In the genomic region with DNA sequence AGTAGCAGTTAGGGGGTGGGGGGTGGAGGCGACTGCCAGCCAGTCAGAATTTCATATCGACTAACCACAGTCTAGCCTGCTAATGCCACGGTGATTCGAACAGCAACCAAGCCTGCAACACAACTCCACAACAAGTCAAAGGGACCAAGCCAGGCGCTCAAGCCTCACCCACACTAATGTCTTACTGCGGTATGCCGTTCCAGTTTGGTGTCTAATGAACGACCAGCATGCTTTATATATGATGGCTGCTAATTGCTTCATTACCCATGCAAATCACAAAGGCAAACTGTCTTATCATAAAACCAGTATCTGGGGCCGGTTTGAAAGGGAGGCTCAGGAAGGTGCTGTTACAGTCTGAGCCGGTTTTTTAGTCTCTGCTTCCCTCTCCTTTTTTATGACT, we compare ENCODE assay signal across 19 mouse cellular contexts.
DNase-seq lines count a peak whose midpoint lies in the region; ATAC-seq and TF ChIP-seq lines count a peak whose summit lies in the region.
"Had no signal": no experiment of that assay in that cellular context is flagged by ENCODE, and none has a peak within 500 bp of the region (broad histone marks: within the 10 kb centered on the region; RNA-seq: fewer than 3 reads in every experiment).

No protein-coding gene starts in this region.

- H3K9ac ChIP-seq in hindbrain, postnatal 0 days (replicated peaks; ENCODE audit: low read length), result no peak overlapping the region
- H3K9ac ChIP-seq in hindbrain, embryonic 13.5 days, result no peak overlapping the region
- no peak overlapping the region for H3K9ac ChIP-seq in midbrain, embryonic 12.5 days (replicated peaks)
- no peak overlapping the region for H3K9ac ChIP-seq in midbrain, postnatal 0 days (replicated peaks; ENCODE audit: low read length, poor library complexity, severe bottlenecking)
- no peak overlapping the region for H3K9ac ChIP-seq in intestine, embryonic 14.5 days (ENCODE audit: low read length)
- H3K9ac ChIP-seq in limb, embryonic 13.5 days, result no peak overlapping the region
- H3K9ac ChIP-seq: embryonic facial prominence, embryonic 15.5 days; liver, embryonic 13.5 days; lung, embryonic 15.5 days had no signal

- H3K9me3 ChIP-seq in hindbrain, postnatal 0 days (ENCODE audit: low read length), result no peaks in the 10 kb centered on the region
- no peaks in the 10 kb centered on the region for H3K9me3 ChIP-seq in hindbrain, embryonic 13.5 days
- H3K9me3 ChIP-seq in midbrain, embryonic 12.5 days, result no peaks in the 10 kb centered on the region
- no peaks in the 10 kb centered on the region for H3K9me3 ChIP-seq in midbrain, postnatal 0 days (ENCODE audit: low read length)
- H3K9me3 ChIP-seq in intestine, embryonic 14.5 days (ENCODE audit: control insufficient read depth, low read length), result no peaks in the 10 kb centered on the region
- H3K9me3 ChIP-seq in limb, embryonic 13.5 days, result no peaks in the 10 kb centered on the region
- H3K9me3 ChIP-seq: embryonic facial prominence, embryonic 15.5 days; heart, embryonic 10.5 days; liver, embryonic 13.5 days; lung, embryonic 15.5 days had no signal

- H3K4me2 ChIP-seq in hindbrain, postnatal 0 days (ENCODE audit: low read depth, low read length), result no peak overlapping the region
- H3K4me2 ChIP-seq in hindbrain, embryonic 13.5 days, result no peak overlapping the region
- no peak overlapping the region for H3K4me2 ChIP-seq in midbrain, embryonic 12.5 days (replicated peaks)
- H3K4me2 ChIP-seq in midbrain, postnatal 0 days (ENCODE audit: low read depth, low read length, poor library complexity, severe bottlenecking), result no peak overlapping the region
- peak overlapping the region; percentile 25 for H3K4me2 ChIP-seq in intestine, embryonic 14.5 days (ENCODE audit: low read length)
- 0 out of 2 replicates have a peak overlapping the region, but pooled peaks have one; percentile 5 for H3K4me2 ChIP-seq in limb, embryonic 13.5 days (replicated peaks)
- H3K4me2 ChIP-seq: embryonic facial prominence, embryonic 15.5 days; liver, embryonic 13.5 days; lung, embryonic 15.5 days had no signal

- no peak for TF ChIP-seq CTCF in hindbrain, postnatal 0 days (IDR thresholded peaks at IDR 0.05; ENCODE audit: low read depth)
- no peak for TF ChIP-seq CTCF in midbrain, postnatal 0 days (IDR thresholded peaks at IDR 0.05)

- H3K36me3 ChIP-seq in hindbrain, postnatal 0 days (ENCODE audit: insufficient read depth, low read length), result no peaks in the 10 kb centered on the region
- no peaks in the 10 kb centered on the region for H3K36me3 ChIP-seq in hindbrain, embryonic 13.5 days
- no peaks in the 10 kb centered on the region for H3K36me3 ChIP-seq in midbrain, embryonic 12.5 days
- H3K36me3 ChIP-seq in midbrain, postnatal 0 days (ENCODE audit: insufficient read depth, low read length), result no peaks in the 10 kb centered on the region
- H3K36me3 ChIP-seq in intestine, embryonic 14.5 days (ENCODE audit: control insufficient read depth, insufficient read depth, low read length), result no peaks in the 10 kb centered on the region
- no peaks in the 10 kb centered on the region for H3K36me3 ChIP-seq in limb, embryonic 13.5 days
- H3K36me3 ChIP-seq: embryonic facial prominence, embryonic 15.5 days; heart, embryonic 10.5 days; liver, embryonic 13.5 days; lung, embryonic 15.5 days had no signal

- H3K27me3 ChIP-seq in hindbrain, postnatal 0 days (ENCODE audit: insufficient read depth, low read length), result no peaks in the 10 kb centered on the region
- H3K27me3 ChIP-seq in hindbrain, embryonic 13.5 days, result no peaks in the 10 kb centered on the region
- no peaks in the 10 kb centered on the region for H3K27me3 ChIP-seq in midbrain, embryonic 12.5 days
- H3K27me3 ChIP-seq in midbrain, postnatal 0 days (ENCODE audit: insufficient read depth, low read length), result no peaks in the 10 kb centered on the region
- no peaks in the 10 kb centered on the region for H3K27me3 ChIP-seq in intestine, embryonic 14.5 days (replicated peaks; ENCODE audit: control insufficient read depth, insufficient read depth, low read length)
- no peaks in the 10 kb centered on the region for H3K27me3 ChIP-seq in limb, embryonic 13.5 days
- H3K27me3 ChIP-seq: embryonic facial prominence, embryonic 15.5 days; liver, embryonic 13.5 days; lung, embryonic 15.5 days had no signal

- no peak for ATAC-seq in hindbrain, postnatal 0 days
- no peak for ATAC-seq in hindbrain, embryonic 13.5 days (ENCODE audit: low FRiP score)
- ATAC-seq in midbrain, embryonic 12.5 days (ENCODE audit: low FRiP score, low read depth), result 0 out of 2 replicates have a peak, but pooled peaks have one; percentile 18
- ATAC-seq in midbrain, postnatal 0 days (ENCODE audit: low FRiP score), result no peak
- no peak for ATAC-seq in intestine, embryonic 14.5 days (replicated peaks; ENCODE audit: low FRiP score, low TSS enrichment, low read depth)
- no peak for ATAC-seq in limb, embryonic 13.5 days (ENCODE audit: low FRiP score, low read depth)
- ATAC-seq: hindbrain, embryonic 16.5 days had no signal

- DNase-seq in hindbrain, postnatal 0 days (ENCODE audit: low spot score), result no peak
- no peak for DNase-seq in midbrain, postnatal 0 days (ENCODE audit: low spot score)
- DNase-seq in intestine, embryonic 14.5 days (ENCODE audit: low spot score), result peak; percentile 54
- DNase-seq in urinary bladder, adult 18-20 months (ENCODE audit: low spot score in 2 of 2), result no peak
- DNase-seq in gastrocnemius, adult 18-20 months (ENCODE audit: low spot score), result no peak
- DNase-seq: adrenal gland, postnatal 36 days; cerebellum, adult 8-10 months; gastrocnemius, postnatal 25 days; heart, postnatal 14 days; liver, embryonic 13.5 days; right cerebral cortex, adult 18-20 months; thymus, postnatal 4 days had no signal

- 67% methylated on average over 10 of the region's 10 CpGs for WGBS in hindbrain, postnatal 0 days
- 68% methylated on average over 10 of the region's 10 CpGs for WGBS in hindbrain, embryonic 13.5 days
- 81% methylated on average over 10 of the region's 10 CpGs for WGBS in midbrain, embryonic 12.5 days
- 78% methylated on average over 10 of the region's 10 CpGs for WGBS in midbrain, postnatal 0 days
- 52% methylated on average over 10 of the region's 10 CpGs for WGBS in intestine, embryonic 14.5 days
- WGBS in limb, embryonic 13.5 days, result 40% methylated on average over 10 of the region's 10 CpGs

- no peak overlapping the region for H3K4me3 ChIP-seq in hindbrain, postnatal 0 days (ENCODE audit: low read length)
- H3K4me3 ChIP-seq in hindbrain, embryonic 13.5 days, result no peak overlapping the region
- H3K4me3 ChIP-seq in midbrain, embryonic 12.5 days, result no peak overlapping the region
- no peak overlapping the region for H3K4me3 ChIP-seq in midbrain, postnatal 0 days (ENCODE audit: low read depth, low read length)
- H3K4me3 ChIP-seq in intestine, embryonic 14.5 days (ENCODE audit: low read depth, low read length), result no peak overlapping the region
- H3K4me3 ChIP-seq in limb, embryonic 13.5 days, result no peak overlapping the region
- H3K4me3 ChIP-seq: embryonic facial prominence, embryonic 15.5 days; heart, embryonic 10.5 days; liver, embryonic 13.5 days; lung, embryonic 15.5 days had no signal

- peak overlapping the region; percentile 11; the same call in 1 of the 2 replicates for H3K27ac ChIP-seq in hindbrain, postnatal 0 days
- no peak overlapping the region for H3K27ac ChIP-seq in hindbrain, embryonic 13.5 days
- no peak overlapping the region for H3K27ac ChIP-seq in midbrain, embryonic 12.5 days (replicated peaks)
- H3K27ac ChIP-seq in midbrain, postnatal 0 days (ENCODE audit: low read depth, low read length), result no peak overlapping the region
- no peak overlapping the region for H3K27ac ChIP-seq in intestine, embryonic 14.5 days (ENCODE audit: low read depth)
- no peak overlapping the region for H3K27ac ChIP-seq in limb, embryonic 13.5 days
- H3K27ac ChIP-seq: embryonic facial prominence, embryonic 15.5 days; heart, embryonic 10.5 days; liver, embryonic 13.5 days; lung, embryonic 15.5 days had no signal

- 0 out of 2 replicates have a peak, but pooled peaks cover 6% of the 10 kb centered on the region for H3K4me1 ChIP-seq in hindbrain, postnatal 0 days (ENCODE audit: insufficient read depth, low read length)
- H3K4me1 ChIP-seq in hindbrain, embryonic 13.5 days (replicated peaks), result peaks cover 20% of the 10 kb centered on the region
- peaks cover 11% of the 10 kb centered on the region for H3K4me1 ChIP-seq in midbrain, embryonic 12.5 days
- no peaks in the 10 kb centered on the region for H3K4me1 ChIP-seq in midbrain, postnatal 0 days (ENCODE audit: insufficient read depth, low read length)
- peaks cover 18% of the 10 kb centered on the region for H3K4me1 ChIP-seq in intestine, embryonic 14.5 days (replicated peaks; ENCODE audit: control insufficient read depth, insufficient read depth, low read length)
- H3K4me1 ChIP-seq in limb, embryonic 13.5 days, result peaks cover 14% of the 10 kb centered on the region
- H3K4me1 ChIP-seq: embryonic facial prominence, embryonic 15.5 days; liver, embryonic 13.5 days; lung, embryonic 15.5 days had no signal

Comparison
In these comparisons a context has a peak if more than half of its experiments do, and no peak if none do; other contexts are left out.
1. H3K4me2 ChIP-seq: peak in intestine, embryonic 14.5 days (single experiment) and limb, embryonic 13.5 days (single experiment); none in hindbrain, postnatal 0 days (single experiment), hindbrain, embryonic 13.5 days (single experiment), midbrain, embryonic 12.5 days (single experiment) and midbrain, postnatal 0 days (single experiment).